Mouse (Mus musculus) liver, embryonic 16.5 days (tissue): ENCODE results near the gene Met. TPM values are rescaled to one million over a fixed set of nuclear protein-coding genes. Genes with fewer than 3 reads are reported as not detected.
A peak's percentile ranks its signal among the peaks of the same experiment; 100 is the strongest.

Source experiments
- ATAC-seq: fragments of 200-750 bp; cut with Nextera tagmentation; 2 replicates; pipeline ENCODE4 v1.8.0; 2017; ENCODE audit warnings: low read depth, mild to moderate bottlenecking, moderate number of reproducible peaks, moderate library complexity
- H3K27ac ChIP-seq: fragments of 300-500 bp; sonication (generic); 2 replicates; pipeline ENCODE4 v1.5.1; 2014; ENCODE audit warnings: mild to moderate bottlenecking, low read length
- H3K27me3 ChIP-seq: fragments of 300-500 bp; sonication (generic); 2 replicates; pipeline ENCODE4 v1.6.1; 2014; ENCODE audit warnings: low read depth, low read length, mixed read lengths; ENCODE audit not compliant: control insufficient read depth, insufficient read depth
- H3K36me3 ChIP-seq: fragments of 300-500 bp; sonication (generic); 2 replicates; pipeline ENCODE4 v1.6.1; 2014; ENCODE audit warnings: mild to moderate bottlenecking; ENCODE audit not compliant: control insufficient read depth, insufficient read depth
- H3K4me1 ChIP-seq: fragments of 300-500 bp; sonication (generic); 2 replicates; pipeline ENCODE4 v1.6.1; 2014; ENCODE audit warnings: low read depth, low read length, mixed read lengths; ENCODE audit not compliant: control insufficient read depth
- H3K4me2 ChIP-seq: fragments of 300-500 bp; sonication (generic); 2 replicates; pipeline ENCODE4 v1.6.1; 2014; ENCODE audit warnings: low read depth, low read length, mixed read lengths
- H3K4me3 ChIP-seq: fragments of 300-500 bp; sonication (generic); 2 replicates; pipeline ENCODE4 v1.5.1; 2014; ENCODE audit warnings: low read depth, mild to moderate bottlenecking, low read length
- H3K9ac ChIP-seq: fragments of 300-500 bp; sonication (generic); 2 replicates; pipeline ENCODE4 v1.6.1; 2014; ENCODE audit warnings: low read depth, low read length
- H3K9me3 ChIP-seq: fragments of 300-500 bp; sonication (generic); replicated peaks from 2 replicates; pipeline ENCODE4 v1.6.1; 2016; ENCODE audit warnings: low read length; ENCODE audit not compliant: control insufficient read depth
- WGBS: fragments of 180-500 bp; shearing (Covaris S2); extraction: QIAGEN DNeasy Blood & Tissue Kit; methylation state at CpG from one replicate; pipeline ENCODE4 v1.1.7; 2014; ENCODE audit not compliant: insufficient replicate concordance; 5-methylcytosine and 5-hydroxymethylcytosine counted together
- polyA plus RNA-seq: library from polyadenylated mRNA; unstranded; fragments of >200 nt; fragmentation: Nextera tagmentation; extraction: Ambion mirVana; gene quantifications from 2 replicates; pipeline ENCODE4 v1.2.1, GENCODE M21; 2015

The Met gene
- polyA plus RNA-seq, 1 experiment from 2014 or later: 6.9 TPM

DNA sequence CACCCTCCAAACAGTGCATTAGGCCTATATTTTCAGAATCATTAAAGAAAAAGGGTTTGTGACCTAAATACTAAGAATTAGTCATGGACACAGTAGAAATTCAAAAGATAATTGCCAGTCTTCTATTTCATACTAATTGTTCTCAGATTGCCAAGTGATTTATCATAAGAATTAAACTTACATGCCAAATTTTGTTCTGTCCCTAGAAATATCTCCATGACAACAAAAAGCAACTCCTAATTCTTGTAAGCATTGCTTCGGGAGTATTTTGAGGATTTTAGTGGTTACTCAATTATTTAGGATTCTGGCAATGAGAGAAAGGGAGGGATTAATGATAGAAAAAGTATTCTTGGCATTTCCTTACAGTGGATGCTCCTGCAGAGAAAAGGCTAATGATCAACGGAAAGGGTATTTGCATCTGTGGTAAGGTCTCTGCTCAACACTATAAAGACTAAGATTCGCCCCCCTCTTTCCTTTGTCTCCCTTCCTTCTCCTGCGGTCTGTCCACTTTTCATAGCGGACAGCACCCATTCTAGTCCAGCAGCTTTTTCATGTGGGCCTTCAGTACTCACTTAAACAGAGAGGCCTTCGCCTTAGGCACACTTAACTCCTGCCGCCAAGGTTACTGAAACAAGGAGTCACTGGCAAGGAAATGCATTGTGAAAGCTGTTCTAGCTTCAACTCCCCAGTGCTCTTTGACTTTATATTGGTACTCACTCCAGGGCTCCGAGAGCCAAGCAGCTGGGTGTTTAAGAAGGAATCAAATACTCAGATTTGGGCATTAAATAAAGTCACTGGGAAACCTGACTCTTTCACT lies 58.5 kb downstream of the Met start:
- 59% methylated on average over 8 of the region's 8 CpGs for WGBS
- no peak for ATAC-seq
- H3K4me2 ChIP-seq: no peak overlapping the region
- no peaks in the 10 kb centered on the region for H3K9me3 ChIP-seq
- H3K27me3 ChIP-seq: no peaks in the 10 kb centered on the region
- no peak overlapping the region for H3K27ac ChIP-seq
- no peaks in the 10 kb centered on the region for H3K36me3 ChIP-seq
- no peaks in the 10 kb centered on the region for H3K4me1 ChIP-seq
- H3K4me3 ChIP-seq: no peak overlapping the region
- no peak overlapping the region for H3K9ac ChIP-seq

DNA sequence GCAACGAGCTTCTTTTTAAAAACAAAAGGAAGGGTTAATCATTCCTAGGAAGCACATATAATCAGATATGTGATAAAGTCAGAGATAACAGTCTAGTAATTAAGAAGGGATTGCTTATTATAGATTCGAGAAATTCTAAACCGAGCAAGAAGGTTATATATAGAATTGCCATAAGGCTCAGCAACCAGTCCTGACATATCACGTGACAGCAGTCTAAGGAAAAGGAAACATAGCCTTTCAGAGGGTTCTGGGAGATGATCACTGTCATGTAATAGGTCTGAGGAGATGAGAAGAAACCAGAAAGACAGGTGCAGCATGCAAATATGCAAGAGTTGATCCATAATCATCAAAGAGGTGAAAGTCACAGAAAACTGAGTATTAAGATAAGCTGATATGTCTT lies 59.3 kb downstream of the Met start:
- no peaks in the 10 kb centered on the region for H3K36me3 ChIP-seq
- no peaks in the 10 kb centered on the region for H3K9me3 ChIP-seq
- no peaks in the 10 kb centered on the region for H3K27me3 ChIP-seq
- ATAC-seq: no peak
- no peak overlapping the region for H3K4me3 ChIP-seq
- 49% methylated on average over 4 of the region's 4 CpGs for WGBS
- H3K4me2 ChIP-seq: no peak overlapping the region
- H3K9ac ChIP-seq: no peak overlapping the region
- H3K27ac ChIP-seq: no peak overlapping the region
- no peaks in the 10 kb centered on the region for H3K4me1 ChIP-seq

DNA sequence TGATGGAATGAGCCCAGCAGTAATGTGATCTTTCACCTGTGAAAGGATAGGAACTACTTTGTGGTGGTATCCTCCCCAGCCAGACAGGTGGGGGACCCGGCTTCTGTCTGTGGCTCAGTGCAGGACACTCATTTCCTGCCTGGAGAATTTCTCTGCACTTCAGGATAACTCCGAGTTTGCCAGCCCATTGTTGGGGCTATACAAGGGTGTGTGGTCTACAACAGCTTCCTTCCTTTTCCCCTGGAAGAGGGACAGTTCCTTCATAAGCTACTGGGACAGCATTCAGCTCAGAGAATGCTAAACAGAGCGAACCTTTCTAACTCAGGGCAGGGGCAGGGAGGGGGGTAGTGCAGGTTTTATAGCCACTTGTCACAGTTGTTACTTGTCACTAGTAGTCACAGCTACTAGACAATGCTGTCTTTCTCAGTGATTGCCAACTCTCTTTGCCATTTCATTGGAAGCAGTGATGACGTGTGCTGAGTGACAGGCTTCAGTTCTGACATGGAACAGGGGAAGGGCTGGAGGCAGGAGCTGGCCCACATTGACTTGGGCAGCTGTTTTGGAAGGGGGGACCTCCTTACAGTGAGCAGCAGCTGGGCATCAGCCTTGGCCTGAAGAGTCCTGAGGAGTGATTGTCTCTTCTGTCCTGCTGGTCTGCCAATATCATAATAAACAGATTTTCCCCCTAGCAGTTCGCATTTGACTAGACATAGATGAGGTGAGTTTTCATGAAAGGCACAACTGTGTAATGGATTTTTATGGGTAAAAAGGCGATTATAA lies 66.1 kb downstream of the Met start:
- no peaks in the 10 kb centered on the region for H3K27me3 ChIP-seq
- no peak overlapping the region for H3K4me2 ChIP-seq
- H3K4me3 ChIP-seq: no peak overlapping the region
- no peaks in the 10 kb centered on the region for H3K4me1 ChIP-seq
- H3K27ac ChIP-seq: no peak overlapping the region
- H3K9me3 ChIP-seq: no peaks in the 10 kb centered on the region
- H3K36me3 ChIP-seq: no peaks in the 10 kb centered on the region
- H3K9ac ChIP-seq: no peak overlapping the region
- WGBS: 34% methylated on average over 6 of the region's 6 CpGs
- no peak for ATAC-seq

DNA sequence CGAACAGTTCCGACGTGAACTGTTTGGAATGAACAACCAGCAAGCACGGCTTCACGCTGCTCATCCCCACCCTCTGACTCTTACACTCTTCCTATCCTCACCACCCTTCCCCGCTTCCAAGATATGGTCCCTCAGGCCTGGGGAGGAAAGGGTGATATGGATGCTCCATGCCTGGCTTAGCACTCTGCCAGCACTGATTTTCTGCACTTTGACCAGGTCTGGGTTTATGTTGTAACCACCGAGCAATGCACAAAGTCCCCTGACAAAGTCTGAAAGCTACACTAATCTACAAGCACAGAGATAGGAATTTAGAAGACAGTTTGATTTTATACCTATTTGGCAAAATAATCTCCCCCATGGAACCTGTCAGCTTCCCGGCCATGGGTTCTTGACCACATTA lies 78.0 kb downstream of the Met start:
- Histone ChIP-seq H3K4me1 (peaks cover 3% of the 10 kb centered on the region), H3K27ac (peak overlapping the region; percentile 81), H3K4me3 (no peak overlapping the region), H3K4me2 (peak overlapping the region; percentile 34), H3K36me3 (no peaks in the 10 kb centered on the region), H3K9me3 (no peaks in the 10 kb centered on the region), H3K27me3 (no peaks in the 10 kb centered on the region), H3K9ac (no peak overlapping the region)
- WGBS: 58% methylated on average over 8 of the region's 8 CpGs
- peak; percentile 88 for ATAC-seq

DNA sequence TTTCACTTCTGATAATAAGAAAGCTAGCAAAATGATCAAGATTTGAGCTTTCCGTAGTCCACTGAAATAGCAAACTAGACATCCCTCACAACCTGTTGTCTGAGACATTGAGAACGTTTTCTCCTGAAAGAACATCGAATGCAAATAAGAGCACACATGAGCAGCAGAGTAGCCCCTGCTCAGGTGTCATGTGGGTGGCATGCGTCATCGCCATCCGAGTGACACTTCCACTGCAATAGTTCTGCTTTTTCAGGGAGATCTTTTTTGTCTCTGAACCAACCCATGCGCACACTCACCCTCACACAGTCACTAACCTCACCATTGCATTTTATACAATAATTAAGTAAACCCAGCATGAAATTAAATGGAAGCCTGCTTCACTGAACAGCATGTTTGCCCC lies 78.8 kb downstream of the Met start:
- H3K4me3 ChIP-seq: no peak overlapping the region
- peak overlapping the region; percentile 81; the same call in 1 of the 2 replicates for H3K27ac ChIP-seq
- WGBS: 63% methylated on average over 7 of the region's 7 CpGs
- no peaks in the 10 kb centered on the region for H3K9me3 ChIP-seq
- H3K36me3 ChIP-seq: no peaks in the 10 kb centered on the region
- H3K4me1 ChIP-seq: peaks cover 3% of the 10 kb centered on the region
- no peak for ATAC-seq
- no peak overlapping the region for H3K4me2 ChIP-seq
- H3K27me3 ChIP-seq: no peaks in the 10 kb centered on the region
- no peak overlapping the region for H3K9ac ChIP-seq

DNA sequence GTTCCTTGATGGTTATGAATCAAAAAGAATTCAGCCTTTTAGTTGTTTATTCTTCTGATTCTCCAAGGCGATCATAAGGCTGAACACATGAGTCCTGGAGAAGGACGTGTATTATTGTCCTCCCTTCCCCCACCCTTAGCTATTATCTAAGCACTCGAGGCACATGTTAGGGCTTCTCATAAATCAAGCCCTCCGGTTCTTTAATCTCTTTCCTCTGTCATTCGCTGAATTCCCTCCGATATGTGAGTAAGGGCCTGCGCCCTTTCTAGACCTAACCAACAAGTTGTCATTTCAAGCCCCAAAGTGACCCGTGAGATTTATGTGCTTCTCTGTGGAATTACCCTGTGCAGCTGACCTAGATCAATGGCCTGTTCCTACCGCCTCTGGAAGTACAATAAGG lies 81.9 kb downstream of the Met start:
- Histone ChIP-seq H3K9me3 (no peaks in the 10 kb centered on the region), H3K27me3 (no peaks in the 10 kb centered on the region), H3K4me3 (no peak overlapping the region), H3K36me3 (no peaks in the 10 kb centered on the region), H3K9ac (no peak overlapping the region), H3K27ac (no peak overlapping the region), H3K4me2 (no peak overlapping the region), H3K4me1 (peaks cover 3% of the 10 kb centered on the region)
- no peak for ATAC-seq
- 58% methylated on average over 9 of the region's 9 CpGs for WGBS

DNA sequence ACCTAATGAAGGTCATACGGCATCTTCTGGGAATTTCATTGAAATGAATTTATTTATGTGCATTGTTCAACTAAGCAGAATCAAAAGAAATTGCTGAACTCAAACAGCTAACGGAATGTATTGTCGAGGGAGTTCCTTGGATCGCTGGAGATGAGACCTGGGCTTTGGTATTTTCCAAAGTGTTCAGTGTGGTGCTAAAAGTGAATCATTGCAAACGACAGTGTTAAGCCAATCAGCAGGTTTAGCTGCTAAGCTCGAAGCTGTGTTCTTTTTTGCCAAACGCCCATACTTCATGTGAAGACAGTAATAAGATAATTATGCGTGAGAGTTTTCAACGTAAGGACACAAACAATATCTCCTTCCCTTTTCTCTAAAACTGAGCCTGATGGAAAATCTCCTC lies 82.7 kb downstream of the Met start:
- H3K9ac ChIP-seq: no peak overlapping the region
- no peaks in the 10 kb centered on the region for H3K36me3 ChIP-seq
- H3K9me3 ChIP-seq: no peaks in the 10 kb centered on the region
- peaks cover 3% of the 10 kb centered on the region for H3K4me1 ChIP-seq
- H3K4me2 ChIP-seq: no peak overlapping the region
- 72% methylated on average over 9 of the region's 9 CpGs for WGBS
- no peak overlapping the region for H3K27ac ChIP-seq
- no peak for ATAC-seq
- no peaks in the 10 kb centered on the region for H3K27me3 ChIP-seq
- no peak overlapping the region for H3K4me3 ChIP-seq

DNA sequence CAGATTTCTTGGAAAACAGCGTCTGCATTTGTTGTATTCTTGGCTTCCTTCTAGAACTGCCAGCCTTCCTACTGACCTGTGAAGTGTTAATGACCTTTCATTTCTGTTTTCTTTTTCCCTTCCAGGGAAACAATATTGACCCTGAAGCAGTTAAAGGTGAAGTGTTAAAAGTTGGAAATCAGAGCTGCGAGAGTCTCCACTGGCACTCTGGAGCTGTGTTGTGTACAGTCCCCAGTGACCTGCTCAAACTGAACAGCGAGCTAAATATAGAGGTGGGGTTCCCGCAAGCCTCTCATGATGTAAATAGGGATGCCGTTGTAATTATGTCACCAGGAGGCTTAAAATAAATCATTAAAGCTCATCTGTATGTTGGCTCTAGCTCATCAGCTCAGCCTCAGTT lies 83.2 kb downstream of the Met start:
- 53% methylated on average over 5 of the region's 5 CpGs for WGBS
- Histone ChIP-seq H3K9ac (no peak overlapping the region), H3K4me2 (no peak overlapping the region), H3K27me3 (no peaks in the 10 kb centered on the region), H3K36me3 (no peaks in the 10 kb centered on the region), H3K27ac (no peak overlapping the region), H3K4me1 (peaks cover 3% of the 10 kb centered on the region), H3K9me3 (no peaks in the 10 kb centered on the region), H3K4me3 (no peak overlapping the region)
- ATAC-seq: no peak

DNA sequence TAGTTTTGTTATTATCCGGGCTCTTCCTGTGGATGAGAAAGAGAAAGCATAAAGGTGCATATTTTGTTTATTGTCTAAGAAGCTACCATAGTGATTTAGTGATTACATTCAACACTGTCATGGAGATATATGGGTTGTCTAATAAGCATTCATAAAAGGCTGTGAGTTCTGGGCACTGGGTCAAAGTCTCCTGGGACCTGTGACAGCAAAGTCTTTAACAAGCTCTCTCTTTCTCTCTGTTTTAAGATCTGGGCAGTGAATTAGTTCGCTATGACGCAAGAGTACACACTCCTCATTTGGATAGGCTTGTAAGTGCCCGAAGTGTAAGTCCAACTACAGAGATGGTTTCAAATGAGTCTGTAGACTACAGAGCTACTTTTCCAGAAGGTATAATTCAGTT lies 85.2 kb downstream of the Met start:
- no peaks in the 10 kb centered on the region for H3K4me1 ChIP-seq
- no peak for ATAC-seq
- H3K27ac ChIP-seq: no peak overlapping the region
- H3K27me3 ChIP-seq: no peaks in the 10 kb centered on the region
- H3K9ac ChIP-seq: no peak overlapping the region
- no peak overlapping the region for H3K4me2 ChIP-seq
- no peaks in the 10 kb centered on the region for H3K36me3 ChIP-seq
- H3K9me3 ChIP-seq: no peaks in the 10 kb centered on the region
- 61% methylated on average over 4 of the region's 4 CpGs for WGBS
- no peak overlapping the region for H3K4me3 ChIP-seq
